Mouse (Mus musculus) ES-Bruce4 (cell line): Measurements from ENCODE around the gene Pou2f2.

Experiments
- CTCF ChIP-seq: IDR thresholded peaks from one replicate; pipeline ENCODE4 v1.8.1; 2011; ENCODE audit warnings: low read depth, low read length
- EP300 ChIP-seq: IDR thresholded peaks from 2 replicates; pipeline ENCODE4 v1.6.1; 2011; ENCODE audit warnings: low read depth, low read length; ENCODE audit not compliant: insufficient read depth
- POLR2A ChIP-seq: IDR thresholded peaks from one replicate; pipeline ENCODE4 v1.8.1; 2011; ENCODE audit warnings: low read length; ENCODE audit not compliant: insufficient read depth

DNA sequence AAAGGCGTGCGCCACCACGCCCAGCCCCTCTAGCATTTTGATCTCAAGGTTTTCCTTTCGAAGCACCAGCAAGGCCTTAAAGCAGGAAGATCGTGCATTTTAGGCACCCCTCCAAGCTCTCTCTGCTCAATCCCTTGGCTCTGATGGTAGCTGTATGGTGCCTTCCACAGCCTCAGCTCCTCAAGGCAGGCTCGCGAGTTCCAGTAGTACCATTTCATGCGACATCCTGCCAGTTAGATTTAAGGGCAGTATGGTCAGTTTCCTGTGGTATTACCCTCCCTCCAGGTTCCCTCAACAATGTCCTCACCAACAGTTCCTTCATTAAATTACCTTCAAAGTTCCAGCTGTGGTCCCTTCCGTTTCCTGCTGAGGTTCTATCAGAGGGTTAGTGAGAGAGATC, 16.6 kb upstream of the Pou2f2 start:
- TF ChIP-seq CTCF (no peak), EP300 (no peak), POLR2A (no peak)
